Mouse (Mus musculus) adrenal gland, adult 18-20 months (tissue): ENCODE data around the gene Rptn. TPM values are rescaled to one million over a fixed set of nuclear protein-coding genes. Genes with fewer than 3 reads are reported as not detected.

Source experiments
- DNase-seq, 2 experiments: peaks; one replicate each; pipeline ENCODE4 v3.0.0; 2021 to 2022; ENCODE audit warnings: low spot score in 2 of 2
- microRNA-seq, 2 experiments: library from miRNA; unstranded; fragments of <30 nt; microRNA quantifications; one replicate each; pipeline ENCODE4 v1.2.0; 2021; ENCODE audit warnings: borderline number of aligned reads in 2 of 2
- total RNA-seq, 2 experiments: library from RNA; stranded (reverse); gene quantifications; 1 replicate in 1 of 2; 2 replicates in 1 of 2; pipeline ENCODE4 v1.2.3; 2021

The Rptn gene
- total RNA-seq, 2 experiments from 2014 or later = not detected

DNA sequence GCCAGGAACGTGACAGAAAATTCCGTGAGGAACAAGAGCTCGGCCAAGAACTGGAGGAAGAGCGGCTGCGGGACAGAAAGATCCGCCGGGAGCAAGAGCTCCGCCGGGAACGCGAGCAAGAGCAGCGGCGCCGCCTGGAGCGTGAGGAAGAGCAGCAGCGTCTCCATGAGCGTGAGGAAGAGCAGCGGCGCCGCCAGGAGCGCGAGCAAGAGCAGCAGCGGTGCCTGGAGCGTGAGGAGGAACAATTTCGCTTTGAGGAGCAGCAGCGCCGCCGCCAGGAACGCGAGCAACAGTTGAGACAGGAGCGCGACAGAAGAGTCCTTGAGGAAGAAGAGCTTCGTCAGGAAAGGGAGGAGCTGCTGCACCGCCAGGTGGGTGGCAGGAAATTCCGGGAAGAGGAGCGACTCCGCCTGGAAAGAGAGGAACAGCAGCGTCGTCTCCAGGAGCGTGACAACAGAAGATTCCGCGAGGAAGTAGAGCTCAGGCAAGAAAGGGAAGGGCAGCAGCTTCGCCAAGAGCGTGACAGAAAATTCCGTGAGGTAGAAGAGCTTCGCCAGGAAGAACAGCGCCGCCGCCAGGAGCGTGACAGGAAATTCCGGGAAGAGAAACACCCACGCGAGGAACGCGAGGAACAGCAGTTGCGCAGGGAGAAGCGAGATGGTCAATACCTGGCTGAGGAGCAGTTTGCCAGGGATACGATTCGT, 53.8 kb downstream of the Rptn start:
- DNase-seq = peak in 1 of 2 experiments; percentile 59

Small RNA genes within 50 kb of the gene (microRNA-seq; reads per million reads assigned to microRNA genes)
- gene Gm22752 (0 reads per million in 2 experiments), gene Gm44353 (0 reads per million in 2 experiments)

Other genes starting within 250 kb of the Rptn start
- not detected for gene Crnn, start 248.9 kb upstream of the Rptn start, total RNA-seq
- gene Flg2, start 196.4 kb upstream of the Rptn start, total RNA-seq = not detected
- gene Flg, start 120.2 kb upstream of the Rptn start, total RNA-seq = not detected
- not detected for gene Hrnr, start 74.0 kb upstream of the Rptn start, total RNA-seq
- 1 to 10 TPM in 1 of 2 experiments, under 1 TPM in 1; 0.10 to 1.0 TPM for gene Tchh, start 48.6 kb downstream of the Rptn start, total RNA-seq
- gene Tchhl1, start 75.1 kb downstream of the Rptn start, total RNA-seq = 1 to 10 TPM in 1 of 2 experiments, not detected in 1; 1.3 TPM
- 100 to 1,000 TPM; 207 to 349 TPM for gene S100a11, start 126.8 kb downstream of the Rptn start, total RNA-seq
- gene S100a10, start 161.4 kb downstream of the Rptn start, total RNA-seq = 100 to 1,000 TPM; 159 to 177 TPM